Mouse (Mus musculus): ENCODE results near the gene 4930415O20Rik. TPM values are rescaled to one million over a fixed set of nuclear protein-coding genes. Genes with fewer than 3 reads are reported as not detected.

4930415O20Rik gene
- polyA plus RNA-seq, 1 experiment from 2014 or later = not detected

Other genes with a start within 250 kb of the 4930415O20Rik start
- gene Olfr284, start 230.0 kb upstream of the 4930415O20Rik start, polyA plus RNA-seq (2014; fragmentation: Nextera tagmentation; extraction: Ambion mirVana) = not detected in 2 replicates
- not detected in 2 replicates for gene Olfr283, start 190.1 kb upstream of the 4930415O20Rik start, polyA plus RNA-seq (2014; fragmentation: Nextera tagmentation; extraction: Ambion mirVana)
- gene Olfr282, start 139.8 kb upstream of the 4930415O20Rik start, polyA plus RNA-seq (2014; fragmentation: Nextera tagmentation; extraction: Ambion mirVana) = not detected in 2 replicates
- not detected in 2 replicates for gene Olfr281, start 118.4 kb upstream of the 4930415O20Rik start, polyA plus RNA-seq (2014; fragmentation: Nextera tagmentation; extraction: Ambion mirVana)
- not detected in 2 replicates for gene OR5BS1P, start 101.1 kb upstream of the 4930415O20Rik start, polyA plus RNA-seq (2014; fragmentation: Nextera tagmentation; extraction: Ambion mirVana)
- not detected in 2 replicates for gene Lalba, start 88.3 kb upstream of the 4930415O20Rik start, polyA plus RNA-seq (2014; fragmentation: Nextera tagmentation; extraction: Ambion mirVana)
- gene Olfr279, start 78.6 kb upstream of the 4930415O20Rik start, polyA plus RNA-seq (2014; fragmentation: Nextera tagmentation; extraction: Ambion mirVana) = not detected in 2 replicates
- gene Kansl2, start 36.7 kb upstream of the 4930415O20Rik start, polyA plus RNA-seq (2014; fragmentation: Nextera tagmentation; extraction: Ambion mirVana) = 99.5 and 100 TPM in 2 replicates
- gene Ccnt1, start 81 bp upstream of the 4930415O20Rik start, polyA plus RNA-seq (2014; fragmentation: Nextera tagmentation; extraction: Ambion mirVana) = 59.8 and 65.1 TPM in 2 replicates
- 8.4 and 11.0 TPM in 2 replicates for gene Adcy6, start 39.1 kb downstream of the 4930415O20Rik start, polyA plus RNA-seq (2014; fragmentation: Nextera tagmentation; extraction: Ambion mirVana)
- 98.3 and 101 TPM in 2 replicates for gene Cacnb3, start 59.8 kb downstream of the 4930415O20Rik start, polyA plus RNA-seq (2014; fragmentation: Nextera tagmentation; extraction: Ambion mirVana)
- gene Ddx23, start 91.9 kb downstream of the 4930415O20Rik start, polyA plus RNA-seq (2014; fragmentation: Nextera tagmentation; extraction: Ambion mirVana) = 22.5 and 24.2 TPM in 2 replicates
- gene Rnd1, start 106.5 kb downstream of the 4930415O20Rik start, polyA plus RNA-seq (2014; fragmentation: Nextera tagmentation; extraction: Ambion mirVana) = 6.0 and 6.1 TPM in 2 replicates
- 5.6 and 6.6 TPM in 2 replicates for gene Ccdc65, start 137.2 kb downstream of the 4930415O20Rik start, polyA plus RNA-seq (2014; fragmentation: Nextera tagmentation; extraction: Ambion mirVana)
- gene Fkbp11, start 157.2 kb downstream of the 4930415O20Rik start, polyA plus RNA-seq (2014; fragmentation: Nextera tagmentation; extraction: Ambion mirVana) = 6.4 and 7.2 TPM in 2 replicates
- gene Arf3, start 192.2 kb downstream of the 4930415O20Rik start, polyA plus RNA-seq (2014; fragmentation: Nextera tagmentation; extraction: Ambion mirVana) = 77.2 and 84.7 TPM in 2 replicates
- not detected in 2 replicates for gene Wnt10b, start 207.1 kb downstream of the 4930415O20Rik start, polyA plus RNA-seq (2014; fragmentation: Nextera tagmentation; extraction: Ambion mirVana)
- 1.9 and 2.1 TPM in 2 replicates for gene Wnt1, start 218.9 kb downstream of the 4930415O20Rik start, polyA plus RNA-seq (2014; fragmentation: Nextera tagmentation; extraction: Ambion mirVana)
- 0.59 and 0.64 TPM in 2 replicates for gene Ddn, start 238.5 kb downstream of the 4930415O20Rik start, polyA plus RNA-seq (2014; fragmentation: Nextera tagmentation; extraction: Ambion mirVana)